Mouse (Mus musculus) ES-E14 (cell line): ENCODE results near the gene Tns3. TPM values are rescaled to one million over a fixed set of nuclear protein-coding genes. Genes with fewer than 3 reads are reported as not detected.

ENCODE experiments used
- DNase-seq: peaks from one replicate; pipeline ENCODE4 v3.0.0-alpha.2; 2013; ENCODE audit warnings: low read depth, low spot score
- H3K27ac ChIP-seq: 2 replicates; pipeline ENCODE4 v1.5.1; 2012; ENCODE audit warnings: low read depth, mild to moderate bottlenecking, low read length, moderate library complexity, mixed read lengths; ENCODE audit not compliant: poor library complexity, insufficient read depth, severe bottlenecking
- H3K36me3 ChIP-seq: 2 replicates; pipeline ENCODE4 v1.6.1; 2012; ENCODE audit warnings: mild to moderate bottlenecking, low read length, moderate library complexity, mixed read lengths; ENCODE audit not compliant: control insufficient read depth, poor library complexity, insufficient read depth, severe bottlenecking
- H3K4me1 ChIP-seq, 2 experiments: fragments of 150-350 bp in 1 of 2; sonication (generic) in 1 of 2; 2 replicates each; pipeline ENCODE4 v1.6.1; 2012; ENCODE audit warnings: low read length in 2 of 2, mild to moderate bottlenecking in 1 of 2, mixed read lengths in 1 of 2; ENCODE audit not compliant: control insufficient read depth in 2 of 2, insufficient read depth in 2 of 2, poor library complexity in 1 of 2
- H3K4me3 ChIP-seq, 2 experiments: fragments of 150-350 bp in 1 of 2; sonication (generic) in 1 of 2; 2 replicates each; pipeline ENCODE4 v1.5.1; 2012; ENCODE audit warnings: low read length in 2 of 2, low read depth in 1 of 2, mild to moderate bottlenecking in 1 of 2, mixed read lengths in 1 of 2; ENCODE audit not compliant: insufficient read depth in 1 of 2, poor library complexity in 1 of 2, severe bottlenecking in 1 of 2
- H3K9ac ChIP-seq: 2 replicates; pipeline ENCODE4 v1.6.1; 2012; ENCODE audit warnings: low read depth, mild to moderate bottlenecking, low read length, mixed read lengths; ENCODE audit not compliant: poor library complexity, insufficient read depth, severe bottlenecking
- H3K9me3 ChIP-seq: fragments of 150-350 bp; sonication (generic); 2 replicates; pipeline ENCODE4 v1.6.1; 2012; ENCODE audit warnings: low read depth, mild to moderate bottlenecking, low read length; ENCODE audit not compliant: control insufficient read depth, insufficient read depth
- CHD2 ChIP-seq: IDR thresholded peaks from 2 replicates; pipeline ENCODE4 v1.6.1; 2014; ENCODE audit warnings: mild to moderate bottlenecking, low read depth, low read length, inconsistent platforms
- HCFC1 ChIP-seq: IDR thresholded peaks from 2 replicates; pipeline ENCODE4 v1.6.1; 2012; ENCODE audit warnings: low read length, inconsistent platforms, borderline replicate concordance; ENCODE audit not compliant: insufficient read depth
- MAFK ChIP-seq: IDR thresholded peaks from 2 replicates; pipeline ENCODE4 v1.6.1; 2014; ENCODE audit warnings: mild to moderate bottlenecking, low read depth, low read length, inconsistent platforms; ENCODE audit not compliant: insufficient read depth
- ZC3H11A ChIP-seq: IDR thresholded peaks from 2 replicates; pipeline ENCODE4 v1.6.1; 2012; ENCODE audit warnings: low read depth, mild to moderate bottlenecking, inconsistent platforms, low read length, borderline replicate concordance
- ZNF384 ChIP-seq: IDR thresholded peaks from 2 replicates; pipeline ENCODE4 v1.6.1; 2012; ENCODE audit warnings: low read depth, low read length, inconsistent platforms
- in situ Hi-C, 2 experiments: fragments of 600-800 bp; cut with MboI; formaldehyde crosslinking; loops; one replicate each; pipeline ENCODE4 v1.15.1; 2025; ENCODE audit warnings: low sequenced_read_pairs in 2 of 2, inconsistent platforms in 1 of 2; ENCODE audit not compliant: unreplicated experiment in 2 of 2
- total RNA-seq: library from RNA; depleted of rRNA; stranded (reverse); fragments of 300-350 nt; gene quantifications from 2 replicates; pipeline ENCODE4 v1.2.3, GENCODE M21; 2012

Gene Tns3
- total RNA-seq, 1 experiment: 111 TPM

- H3K9me3 ChIP-seq: no peaks in the 10 kb centered on the region
- in situ Hi-C loops: no loop called here
- TF ChIP-seq MAFK (no peak), CHD2 (0 out of 2 replicates have a peak, but pooled peaks have one; percentile 27)
- H3K36me3 ChIP-seq: peaks cover 18% of the 10 kb centered on the region; the same call in 1 of the 2 replicates
- H3K4me3 ChIP-seq: no peak overlapping the region
- no peak for DNase-seq
- H3K4me1 ChIP-seq: peaks cover 31 to 46% of the 10 kb centered on the region in 2 experiments
- H3K9ac ChIP-seq: peak overlapping the region; percentile 30; the same call in 1 of the 2 replicates
- peak overlapping the region; percentile 90 for H3K27ac ChIP-seq
Measured at GRCm38 (mm10) chr11:8586996-8587644, 77.2 kb downstream of the Tns3 start.

DNA sequence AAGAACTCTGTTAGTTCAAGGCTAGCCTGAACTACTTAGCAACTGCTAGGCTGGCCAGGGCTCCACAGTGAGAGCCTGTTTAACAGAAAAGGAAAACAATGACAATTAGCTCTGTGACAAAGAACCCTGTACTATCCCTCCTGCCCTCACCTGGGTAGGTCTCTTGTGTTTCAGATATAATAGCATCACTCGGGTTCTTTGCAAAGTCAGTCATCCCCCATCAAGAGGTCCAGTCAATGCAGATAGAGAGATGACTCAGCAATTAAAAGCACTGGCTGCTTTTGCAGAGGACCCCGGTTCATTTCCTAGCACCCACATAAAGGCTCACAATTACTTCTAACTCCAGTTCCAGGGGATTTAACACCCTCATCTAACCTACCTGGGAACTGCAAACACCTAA is 78.0 kb downstream of the Tns3 start:
- DNase-seq: no peak
- TF ChIP-seq ZNF384 (no peak), MAFK (peak; percentile 96)
- Histone ChIP-seq H3K27ac (peak overlapping the region; percentile 90), H3K36me3 (peaks cover 22% of the 10 kb centered on the region; the same call in 1 of the 2 replicates), H3K4me1 (peaks cover 31 to 48% of the 10 kb centered on the region in 2 experiments), H3K9ac (peak overlapping the region; percentile 51; the same call in 1 of the 2 replicates), H3K4me3 (no peak overlapping the region), H3K9me3 (no peaks in the 10 kb centered on the region)
- in situ Hi-C loops: no loop called here

- Histone ChIP-seq H3K9me3 (no peaks in the 10 kb centered on the region), H3K27ac (peak overlapping the region; percentile 90; the same call in 1 of the 2 replicates), H3K4me3 (no peak overlapping the region), H3K36me3 (peaks cover 17% of the 10 kb centered on the region; the same call in 1 of the 2 replicates), H3K9ac (no peak overlapping the region), H3K4me1 (peaks cover 31 to 45% of the 10 kb centered on the region in 2 experiments)
- in situ Hi-C loops: no loop called here
- TF ChIP-seq MAFK (no peak), CHD2 (no peak), ZNF384 (no peak), HCFC1 (no peak), ZC3H11A (no peak)
- DNase-seq: no peak
Measured at GRCm38 (mm10) chr11:8585686-8586085, 78.6 kb downstream of the Tns3 start.

DNA sequence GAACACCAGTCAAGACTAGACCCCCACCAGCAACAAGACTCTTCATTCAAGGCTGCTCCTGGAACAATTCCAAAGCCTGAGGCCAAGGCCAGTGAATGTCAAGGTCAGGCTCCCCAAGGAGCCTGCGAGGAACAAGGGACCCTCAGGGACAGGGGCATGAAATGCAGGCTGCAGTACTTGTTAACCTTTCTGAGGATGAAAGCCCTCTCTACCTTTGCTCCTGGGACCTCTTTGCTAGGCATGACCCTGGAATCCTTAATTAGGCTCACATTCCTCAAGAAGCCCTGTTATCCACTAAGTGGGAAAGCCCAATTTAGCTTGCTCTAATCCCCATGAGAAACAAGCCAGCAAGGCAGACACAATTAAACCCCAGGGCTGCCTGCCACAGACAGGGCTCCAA is 79.4 kb downstream of the Tns3 start:
- no peak overlapping the region for H3K4me3 ChIP-seq
- H3K9me3 ChIP-seq: no peaks in the 10 kb centered on the region
- H3K27ac ChIP-seq: peak overlapping the region; percentile 90
- DNase-seq: no peak
- in situ Hi-C loops: no loop called here
- no peak for TF ChIP-seq HCFC1
- H3K4me1 ChIP-seq: peaks cover 31 to 46% of the 10 kb centered on the region in 2 experiments
- peak overlapping the region; percentile 1; the same call in 1 of the 2 replicates for H3K9ac ChIP-seq
- H3K36me3 ChIP-seq: peaks cover 13% of the 10 kb centered on the region; the same call in 1 of the 2 replicates

DNA sequence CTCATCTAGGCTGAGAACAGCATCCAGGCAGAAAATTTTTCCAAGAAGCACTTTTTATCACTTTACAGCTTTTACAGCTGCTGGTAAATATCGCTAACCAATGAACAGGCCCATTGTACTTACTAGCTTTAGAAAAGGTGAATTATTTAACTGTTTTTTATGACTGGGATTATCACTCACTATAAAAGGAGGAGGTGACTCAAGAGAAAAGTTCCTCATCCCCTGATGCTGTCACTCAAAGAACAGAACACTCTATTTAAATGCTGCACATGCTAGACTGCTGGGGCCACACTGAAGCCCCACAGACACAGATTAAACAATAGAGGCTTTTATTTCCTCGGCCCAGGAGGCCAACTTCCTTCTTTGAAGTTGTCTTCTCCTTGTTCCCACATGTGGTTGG is 80.0 kb downstream of the Tns3 start:
- no peak overlapping the region for H3K4me3 ChIP-seq
- peaks cover 10% of the 10 kb centered on the region; the same call in 1 of the 2 replicates for H3K36me3 ChIP-seq
- no peak for DNase-seq
- TF ChIP-seq CHD2: no peak
- no peak for TF ChIP-seq HCFC1
- TF ChIP-seq MAFK: no peak
- TF ChIP-seq ZNF384: no peak
- TF ChIP-seq ZC3H11A: no peak
- peak overlapping the region; percentile 90; the same call in 1 of the 2 replicates for H3K27ac ChIP-seq
- H3K4me1 ChIP-seq: peaks cover 31 to 40% of the 10 kb centered on the region in 2 experiments
- in situ Hi-C loops: no loop called here
- H3K9ac ChIP-seq: peak overlapping the region; percentile 10; the same call in 1 of the 2 replicates
- H3K9me3 ChIP-seq: no peaks in the 10 kb centered on the region
